Mouse (Mus musculus) liver, adult (tissue): ENCODE results near the gene Mvp.

Source experiments
- GATA4 ChIP-seq: IDR thresholded peaks from 2 replicates; pipeline ENCODE4 v1.6.1; 2014; ENCODE audit warnings: mild to moderate bottlenecking, low read length; ENCODE audit not compliant: insufficient replicate concordance

The Mvp gene

DNA sequence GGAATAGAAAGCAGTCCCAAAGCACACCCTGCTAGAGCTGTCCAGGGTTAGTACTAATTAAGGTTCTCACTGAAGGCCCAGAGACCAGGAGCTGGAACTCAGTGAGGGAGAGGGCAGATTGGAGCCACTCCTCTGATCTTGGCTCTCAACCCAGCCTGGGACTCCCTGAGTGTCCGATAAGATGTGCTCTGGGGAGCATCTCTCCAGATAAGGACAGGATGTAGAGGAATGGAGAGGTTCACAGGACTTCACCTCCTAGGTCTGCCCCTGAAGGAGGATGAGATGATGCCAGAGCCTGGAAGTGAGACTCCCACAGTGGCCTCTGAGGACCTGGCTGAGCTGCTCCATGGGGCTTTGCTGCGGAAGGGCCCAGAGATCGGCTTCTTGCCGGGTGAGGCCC lies 62.7 kb downstream of the Mvp start:
- TF ChIP-seq GATA4 = no peak

- no peak for TF ChIP-seq GATA4
These were observed 63.5 kb downstream of the Mvp start for GRCm38 (mm10) chr7:126950647-126951615.

GRCm38 (mm10) chr7:126949793-126950646 lies 64.4 kb downstream of the Mvp start, which contains the start of gene Sez6l2:
TSS of gene Sez6l2 (plus strand) at chr7:126950563.
- peak; percentile 23; the same call in 1 of the 2 replicates for TF ChIP-seq GATA4

GRCm38 (mm10) chr7:126949403-126949792 lies 65.0 kb downstream of the Mvp start, which contains the start of gene Asphd1:
TSS of gene Asphd1 (minus strand) at chr7:126949582.
- TF ChIP-seq GATA4 = no peak

GRCm38 (mm10) chr7:126948626-126949025 lies 65.8 kb downstream of the Mvp start:
- no peak for TF ChIP-seq GATA4

GRCm38 (mm10) chr7:126946530-126946929 lies 67.9 kb downstream of the Mvp start:
- TF ChIP-seq GATA4 = no peak

DNA sequence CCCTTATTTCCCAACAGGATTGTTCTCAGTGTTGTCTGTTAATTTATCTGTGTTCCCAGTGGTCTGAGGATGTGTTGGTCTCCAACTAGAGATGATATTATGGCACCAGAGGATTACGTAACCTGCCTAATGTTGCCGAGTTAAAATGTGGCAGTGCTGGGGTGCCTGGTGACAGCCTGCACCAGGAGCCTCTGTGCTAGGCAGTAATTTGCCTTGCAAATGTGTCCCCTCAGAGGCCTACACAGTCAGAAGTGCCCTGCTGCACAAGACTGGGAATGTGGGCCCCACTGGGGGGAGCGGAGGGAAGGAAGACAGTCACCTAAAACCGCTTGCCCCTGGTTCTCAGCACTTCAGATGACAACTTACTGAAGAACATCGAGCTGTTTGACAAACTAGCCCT lies 72.6 kb downstream of the Mvp start:
- no peak for TF ChIP-seq GATA4

- no peak for TF ChIP-seq GATA4
These were observed 73.2 kb downstream of the Mvp start for GRCm38 (mm10) chr7:126941171-126941570.
